Mouse (Mus musculus) lung, postnatal 0 days (tissue): ENCODE measurements around the gene Fkbp2. TPM values are rescaled to one million over a fixed set of nuclear protein-coding genes. Genes with fewer than 3 reads are reported as not detected.

Experiments
- ATAC-seq: fragments of 200-750 bp; cut with Nextera tagmentation; 2 replicates; pipeline ENCODE4 v1.8.0; 2017; ENCODE audit warnings: moderate library complexity
- DNase-seq: peaks from one replicate; pipeline ENCODE4 v3.0.0-alpha.2; 2016; ENCODE audit warnings: low spot score
- H3K27ac ChIP-seq: fragments of 300-500 bp; sonication (generic); 2 replicates; pipeline ENCODE4 v1.5.1; 2014; ENCODE audit warnings: antibody characterized with exemption, mild to moderate bottlenecking, low read length, mixed read lengths
- H3K27me3 ChIP-seq: fragments of 300-500 bp; sonication (generic); replicated peaks from 2 replicates; pipeline ENCODE4 v1.6.1; 2014; ENCODE audit warnings: low read length, mixed read lengths; ENCODE audit not compliant: insufficient read depth
- H3K36me3 ChIP-seq: fragments of 300-500 bp; sonication (generic); 2 replicates; pipeline ENCODE4 v1.6.1; 2014; ENCODE audit warnings: low read length, mixed read lengths; ENCODE audit not compliant: insufficient read depth
- H3K4me1 ChIP-seq: fragments of 300-500 bp; sonication (generic); 2 replicates; pipeline ENCODE4 v1.6.1; 2014; ENCODE audit warnings: antibody characterized with exemption, low read depth, low read length, mixed read lengths; ENCODE audit not compliant: insufficient read depth
- H3K4me2 ChIP-seq: fragments of 300-500 bp; sonication (generic); replicated peaks from 2 replicates; pipeline ENCODE4 v1.6.1; 2014; ENCODE audit warnings: low read depth, mild to moderate bottlenecking, low read length, moderate library complexity, mixed read lengths
- H3K4me3 ChIP-seq: fragments of 300-500 bp; sonication (generic); 2 replicates; pipeline ENCODE4 v1.5.1; 2014; ENCODE audit warnings: low read depth, low read length
- H3K9ac ChIP-seq: fragments of 300-500 bp; sonication (generic); replicated peaks from 2 replicates; pipeline ENCODE4 v1.6.1; 2014; ENCODE audit warnings: low read depth, mild to moderate bottlenecking
- H3K9me3 ChIP-seq: fragments of 300-500 bp; sonication (generic); 2 replicates; pipeline ENCODE4 v1.6.1; 2016; ENCODE audit warnings: low read length, mixed read lengths
- CTCF ChIP-seq: IDR thresholded peaks from 2 replicates; pipeline ENCODE4 v1.5.1; 2016; ENCODE audit warnings: antibody characterized with exemption, mild to moderate bottlenecking
- EP300 ChIP-seq: IDR thresholded peaks from 2 replicates; pipeline ENCODE4 v1.6.1; 2016; ENCODE audit warnings: antibody characterized with exemption, mild to moderate bottlenecking, control low read depth
- WGBS: fragments of 180-500 bp; shearing (Covaris S2); extraction: QIAGEN DNeasy Blood & Tissue Kit; methylation state at CpG from one replicate; pipeline ENCODE4 v1.1.7; 2014; 5-methylcytosine and 5-hydroxymethylcytosine counted together
- polyA plus RNA-seq: library from polyadenylated mRNA; unstranded; fragments of >200 nt; fragmentation: Nextera tagmentation; extraction: Ambion mirVana; gene quantifications from 2 replicates; pipeline ENCODE4 v1.2.1, GENCODE M21; 2015

The Fkbp2 gene
- polyA plus RNA-seq, 1 experiment from 2014 or later, result 107 TPM

DNA sequence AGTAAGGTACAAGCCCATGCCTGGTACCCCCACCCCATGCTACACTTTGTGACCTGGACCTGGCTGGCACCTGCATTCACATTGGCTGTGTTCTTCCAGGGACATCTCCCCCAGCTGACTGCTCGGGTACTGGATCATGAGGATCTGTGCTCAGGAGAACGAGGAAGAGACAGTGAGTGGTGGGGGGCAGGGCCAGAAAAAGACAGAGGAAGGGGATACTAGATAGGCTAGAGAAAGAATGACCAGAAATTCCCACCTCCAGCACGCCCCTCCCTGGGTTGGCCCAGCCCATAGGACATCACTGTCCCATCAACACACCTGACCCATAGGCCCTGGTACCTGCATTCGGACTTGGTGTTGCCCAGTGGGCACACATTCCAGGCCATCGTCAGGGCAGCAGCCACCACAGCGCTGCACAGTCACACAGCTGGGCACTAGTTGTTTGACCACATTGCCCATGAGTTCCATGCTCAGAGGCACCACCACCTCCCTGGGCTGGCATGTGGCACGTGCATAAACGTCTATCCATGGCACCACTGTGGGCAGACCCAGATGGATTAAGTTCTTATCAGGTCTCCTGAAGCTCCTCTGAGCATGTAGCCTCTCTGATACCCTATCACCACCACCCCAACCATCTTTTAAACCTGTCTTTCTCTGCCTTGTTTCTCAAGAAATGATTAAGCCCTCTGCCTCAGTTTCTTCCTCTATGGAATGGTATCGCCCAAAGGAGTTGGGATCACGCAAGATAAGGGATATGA, 5.8 kb upstream of the Fkbp2 start:
- no peaks in the 10 kb centered on the region for H3K36me3 ChIP-seq
- no peak overlapping the region for H3K27ac ChIP-seq
- no peak for DNase-seq
- H3K4me1 ChIP-seq, result peaks cover 1% of the 10 kb centered on the region
- H3K27me3 ChIP-seq, result no peaks in the 10 kb centered on the region
- no peak for ATAC-seq
- H3K9ac ChIP-seq, result no peak overlapping the region
- H3K4me2 ChIP-seq, result peak overlapping the region; percentile 98; the same call in 1 of the 2 replicates
- H3K4me3 ChIP-seq, result no peak overlapping the region
- TF ChIP-seq CTCF (no peak), EP300 (no peak)
- 77% methylated on average over 10 of the region's 10 CpGs for WGBS
- no peaks in the 10 kb centered on the region for H3K9me3 ChIP-seq

DNA sequence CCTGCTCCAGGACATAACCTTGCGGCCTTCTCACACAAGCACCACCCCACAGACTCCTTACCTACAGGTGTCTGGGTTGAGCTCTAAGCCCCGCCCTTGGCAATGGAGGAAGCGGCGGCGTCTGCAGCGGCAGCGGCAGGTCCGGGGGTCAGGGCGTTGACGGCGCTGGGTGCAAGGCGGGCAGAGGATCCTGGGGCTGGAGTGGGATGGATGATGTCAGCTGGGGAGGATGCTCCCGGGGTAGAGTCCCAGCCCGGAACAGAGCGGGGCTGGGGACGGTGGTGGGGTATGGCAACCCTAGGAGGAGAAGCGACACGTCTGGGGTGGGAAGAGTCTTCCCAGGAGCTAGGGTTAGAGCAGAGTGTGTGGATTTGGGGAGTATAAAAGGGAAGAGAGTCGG, 5.0 kb upstream of the Fkbp2 start:
- no peak overlapping the region for H3K4me2 ChIP-seq
- DNase-seq, result no peak
- no peak overlapping the region for H3K4me3 ChIP-seq
- TF ChIP-seq CTCF (no peak), EP300 (no peak)
- H3K27me3 ChIP-seq, result no peaks in the 10 kb centered on the region
- H3K9me3 ChIP-seq, result no peaks in the 10 kb centered on the region
- no peak overlapping the region for H3K27ac ChIP-seq
- H3K4me1 ChIP-seq, result peaks cover 5% of the 10 kb centered on the region
- 87% methylated on average over 19 of the region's 19 CpGs for WGBS
- no peaks in the 10 kb centered on the region for H3K36me3 ChIP-seq
- ATAC-seq, result no peak
- no peak overlapping the region for H3K9ac ChIP-seq

DNA sequence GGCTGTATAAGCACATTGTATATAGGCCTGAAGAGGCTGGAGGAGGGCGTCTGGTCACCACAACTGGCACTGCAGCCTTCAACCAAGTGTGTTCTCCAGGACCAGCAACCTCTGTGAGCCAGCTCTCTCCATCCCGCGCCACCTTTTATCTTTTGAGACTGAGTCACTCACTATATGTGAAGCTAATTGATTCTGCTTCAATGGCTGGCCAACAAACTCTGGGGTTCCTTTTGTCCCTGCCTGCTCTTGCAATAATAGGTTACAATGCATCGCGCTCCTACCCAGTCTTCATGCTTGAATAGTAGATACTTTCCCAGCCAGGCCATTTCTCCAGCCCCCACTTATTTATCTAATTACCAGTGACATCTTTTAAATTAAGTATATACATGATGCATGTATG, 3.3 kb upstream of the Fkbp2 start:
- TF ChIP-seq CTCF, result no peak
- no peak for TF ChIP-seq EP300
- Histone ChIP-seq H3K9ac (no peak overlapping the region), H3K27ac (no peak overlapping the region), H3K9me3 (no peaks in the 10 kb centered on the region), H3K4me1 (peaks cover 5% of the 10 kb centered on the region), H3K36me3 (no peaks in the 10 kb centered on the region), H3K4me2 (no peak overlapping the region), H3K4me3 (no peak overlapping the region), H3K27me3 (no peaks in the 10 kb centered on the region)
- ATAC-seq, result no peak
- WGBS, result 92% methylated on average over 5 of the region's 5 CpGs
- DNase-seq, result no peak

DNA sequence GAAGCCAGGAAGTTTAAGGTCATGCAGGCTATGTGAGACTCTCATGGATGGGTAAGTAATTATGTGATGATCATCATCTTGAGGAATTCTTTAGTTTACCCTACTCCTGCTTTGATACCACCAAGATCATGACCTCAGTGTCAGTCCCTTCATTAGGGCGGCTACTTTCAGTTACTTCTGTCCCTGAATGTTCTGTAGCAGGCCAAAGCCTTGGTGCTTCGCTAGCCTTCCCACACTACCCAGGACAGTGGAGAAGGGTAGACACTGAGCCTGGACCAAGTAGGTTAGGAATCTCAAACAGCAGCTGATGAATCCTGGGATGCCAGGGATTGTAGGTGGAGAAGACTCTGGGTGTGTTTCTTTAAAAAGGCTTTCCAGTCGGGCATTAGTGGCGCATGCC, 1.2 kb upstream of the Fkbp2 start:
- no peaks in the 10 kb centered on the region for H3K9me3 ChIP-seq
- H3K36me3 ChIP-seq, result no peaks in the 10 kb centered on the region
- H3K4me2 ChIP-seq, result no peak overlapping the region; the same call in 1 of the 2 replicates
- H3K4me3 ChIP-seq, result no peak overlapping the region
- TF ChIP-seq EP300, result no peak
- TF ChIP-seq CTCF, result no peak
- 89% methylated on average over 4 of the region's 4 CpGs for WGBS
- no peaks in the 10 kb centered on the region for H3K27me3 ChIP-seq
- H3K9ac ChIP-seq, result no peak overlapping the region
- peaks cover 8% of the 10 kb centered on the region for H3K4me1 ChIP-seq
- DNase-seq (no peak), ATAC-seq (no peak)
- 0 out of 2 replicates have a peak overlapping the region, but pooled peaks have one; percentile 90 for H3K27ac ChIP-seq

DNA sequence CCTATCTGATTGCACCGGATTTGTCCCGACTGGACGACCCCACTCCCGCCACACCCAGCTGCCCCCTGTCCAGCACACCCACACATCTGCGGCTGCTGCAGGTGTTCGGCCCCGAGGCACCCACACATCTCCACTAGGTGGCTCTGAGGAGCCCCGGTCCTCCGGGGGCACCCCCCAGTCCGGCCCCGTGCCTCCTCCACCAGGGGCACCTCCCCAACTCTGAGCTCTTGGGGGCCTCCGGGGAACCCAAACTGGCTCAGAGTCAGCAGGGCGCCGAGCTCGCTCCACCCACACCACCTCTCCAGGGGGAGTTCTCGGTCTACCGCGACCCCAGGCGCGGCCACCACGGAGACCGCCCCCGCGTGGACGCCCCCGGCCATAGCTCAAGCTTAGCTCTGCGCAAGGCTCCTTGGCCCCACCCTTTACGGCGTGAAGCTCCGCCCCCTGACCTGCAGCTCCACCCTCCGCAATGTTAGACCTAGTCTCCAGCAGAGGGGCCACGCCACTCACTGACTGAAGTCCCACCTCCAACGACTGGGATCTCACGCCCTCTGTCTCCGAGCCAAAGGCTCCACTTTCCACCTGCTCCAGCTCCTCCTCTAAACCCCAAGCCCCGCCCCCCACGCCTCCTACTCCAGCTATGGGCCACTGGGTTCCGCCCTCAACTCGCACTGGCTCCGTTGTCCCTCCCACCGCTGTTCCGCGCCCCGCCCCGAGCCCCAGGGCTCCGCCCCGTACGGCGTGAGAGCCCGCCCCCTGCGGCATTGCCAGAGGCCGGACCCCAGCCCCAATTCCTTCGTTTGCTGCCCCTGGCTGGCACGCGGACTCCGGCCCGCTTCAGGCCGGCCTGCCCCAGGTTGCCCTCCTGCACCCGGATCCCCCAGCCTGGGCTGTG, 568 bp downstream of the Fkbp2 start:
- Histone ChIP-seq H3K4me1 (peaks cover 16% of the 10 kb centered on the region), H3K27me3 (no peaks in the 10 kb centered on the region), H3K9ac (peak overlapping the region; percentile 6; the same call in 1 of the 2 replicates), H3K4me2 (peak overlapping the region; percentile 75), H3K9me3 (no peaks in the 10 kb centered on the region), H3K36me3 (no peaks in the 10 kb centered on the region), H3K27ac (peak overlapping the region; percentile 90), H3K4me3 (peak overlapping the region; percentile 53)
- under 1% methylated on average over 55 of the region's 59 CpGs for WGBS
- peak; percentile 100 for DNase-seq
- TF ChIP-seq CTCF (peak; percentile 77), EP300 (no peak)
- peak; percentile 92 for ATAC-seq

DNA sequence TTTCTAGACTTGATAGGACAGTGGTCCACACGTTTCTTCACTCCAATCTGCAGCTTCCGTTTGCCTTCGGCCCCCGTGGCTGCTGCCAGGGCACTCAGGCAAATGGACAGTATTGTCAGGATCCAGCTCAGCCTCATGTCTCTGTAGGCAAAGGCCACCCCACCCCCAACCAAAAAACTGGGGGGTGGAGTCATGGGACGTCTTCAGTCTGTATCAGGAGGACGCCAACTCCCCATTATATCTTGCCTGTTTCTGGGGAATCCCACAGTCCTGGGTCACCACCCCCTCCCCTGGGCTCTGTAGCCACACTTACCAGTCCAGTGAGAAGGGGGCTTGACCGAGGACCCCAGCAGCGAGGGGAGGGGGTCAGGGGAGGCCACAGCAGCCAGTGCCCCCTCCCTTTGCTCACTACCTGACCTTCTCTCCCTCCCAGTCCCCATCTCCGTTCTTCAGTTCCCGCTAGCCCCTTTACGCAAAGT, 1.3 kb downstream of the Fkbp2 start:
- ATAC-seq (no peak), DNase-seq (no peak)
- 4% methylated on average over 11 of the region's 11 CpGs for WGBS
- no peaks in the 10 kb centered on the region for H3K9me3 ChIP-seq
- peak overlapping the region; percentile 53 for H3K4me3 ChIP-seq
- H3K27ac ChIP-seq, result peak overlapping the region; percentile 45; the same call in 1 of the 2 replicates
- TF ChIP-seq CTCF, result no peak
- no peaks in the 10 kb centered on the region for H3K36me3 ChIP-seq
- H3K27me3 ChIP-seq, result no peaks in the 10 kb centered on the region
- H3K4me2 ChIP-seq, result peak overlapping the region; percentile 75
- peaks cover 16% of the 10 kb centered on the region for H3K4me1 ChIP-seq
- H3K9ac ChIP-seq, result peak overlapping the region; percentile 6; the same call in 1 of the 2 replicates
